Mouse (Mus musculus): ENCODE data around the gene Slc6a16.

DNA sequence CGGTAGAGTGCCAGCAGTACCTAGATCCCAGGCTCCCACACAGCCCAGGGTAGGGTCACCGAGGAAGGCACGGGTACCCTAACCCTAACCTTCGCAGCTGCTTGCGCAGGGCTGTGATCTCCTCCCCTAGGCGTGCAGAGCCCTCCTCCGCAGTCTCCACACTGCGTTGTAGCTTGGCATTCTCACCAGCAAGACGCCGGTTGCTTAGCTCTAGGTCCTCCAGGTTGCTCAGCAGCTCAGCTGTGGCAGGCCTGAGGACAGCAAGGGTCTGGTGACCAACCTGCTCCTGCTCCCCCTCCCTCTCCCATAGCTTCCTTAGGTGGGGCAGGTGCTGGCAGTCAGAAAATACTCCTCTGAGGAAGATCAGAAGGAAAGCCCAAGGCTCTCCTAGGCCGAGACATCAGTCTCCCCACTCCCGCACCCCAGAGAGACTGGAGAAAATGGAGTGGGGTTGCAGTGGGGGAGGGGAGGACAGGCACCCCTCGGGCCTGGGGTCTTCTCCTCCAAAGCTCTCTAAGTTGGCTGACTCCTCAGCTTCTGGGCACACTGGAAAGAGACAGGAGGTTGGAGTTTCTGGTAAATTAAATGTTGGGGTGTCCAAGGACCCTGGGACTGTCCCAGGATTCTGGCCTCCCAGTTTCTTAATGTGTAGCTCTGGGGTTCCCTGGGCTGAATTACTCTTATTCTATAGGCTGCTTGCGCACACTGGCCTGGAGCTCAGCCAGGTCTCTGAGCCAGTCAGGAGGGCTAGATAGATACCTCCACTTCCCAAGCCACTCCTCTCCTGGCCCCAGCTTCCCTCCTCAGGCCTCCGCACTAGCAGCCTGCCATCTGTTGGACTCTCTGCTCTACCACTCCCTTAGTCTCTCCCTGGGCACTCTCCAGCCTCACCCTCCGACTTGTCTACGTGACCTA is 46.8 kb upstream of the Slc6a16 start:
- no peak for TF ChIP-seq EP300 (IDR thresholded peaks at IDR 0.05; ENCODE audit: low read depth)
- no peak for TF ChIP-seq CTCF (IDR thresholded peaks at IDR 0.05; ENCODE audit: low read depth)
